Mouse (Mus musculus) gastrocnemius, adult 2 months (tissue): Measurements from ENCODE around the gene Chtop. TPM values are rescaled to one million over a fixed set of nuclear protein-coding genes. Genes with fewer than 3 reads are reported as not detected.

Experiments used
- DNase-seq: peaks from one replicate; pipeline ENCODE4 v3.0.0; 2022
- H3K27ac ChIP-seq: fragments of 200-600 bp; 2 replicates; pipeline ENCODE4 v1.8.1; 2022; ENCODE audit warnings: mild to moderate bottlenecking
- H3K4me3 ChIP-seq: fragments of 200-600 bp; 2 replicates; pipeline ENCODE4 v1.8.1; 2022; ENCODE audit warnings: mild to moderate bottlenecking, moderate library complexity
- CTCF ChIP-seq: fragments of 200-600 bp; IDR thresholded peaks from 2 replicates; pipeline ENCODE4 v1.8.1; 2022; ENCODE audit warnings: antibody characterized with exemption, mild to moderate bottlenecking, moderate library complexity
- intact Hi-C: fragments of 180-260 bp; cut with DNase I; formaldehyde crosslinking; loops from one replicate; pipeline ENCODE4 v1.15.1; 2025
- total RNA-seq, 2 experiments: library from RNA; stranded (reverse); gene quantifications; 2 replicates each; pipeline ENCODE4 v1.2.3; 2021

Gene Chtop
- total RNA-seq, 2 experiments from 2014 or later, result 104 to 111 TPM

DNA sequence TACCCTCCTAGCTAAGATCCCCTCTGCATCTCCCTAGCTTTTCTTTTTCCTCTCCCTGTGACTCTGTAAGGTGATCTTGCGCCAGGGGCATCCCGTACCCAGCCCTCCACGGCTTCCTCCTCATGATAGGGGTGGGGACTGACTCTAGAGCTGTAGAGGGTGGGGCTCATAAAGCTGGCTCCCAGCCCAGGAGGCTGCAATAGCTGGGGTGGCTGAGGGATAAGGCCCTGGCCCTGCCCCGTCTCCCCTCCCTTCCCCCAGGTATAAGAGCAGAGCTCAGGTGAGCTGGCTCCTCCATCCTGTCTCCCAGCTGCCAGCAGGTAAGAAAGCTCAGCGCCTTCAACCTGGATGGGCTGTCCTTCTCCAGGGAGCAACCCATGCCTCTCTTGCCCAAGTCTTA is 17.3 kb upstream of the Chtop start, which contains the start of gene S100a14:
Gene S100a14, plus strand, starts transcription at position 277 of the 400 bp plus-strand sequence.
- TF ChIP-seq CTCF, result no peak
- Histone ChIP-seq H3K27ac (peak within 1 kb of the TSS; percentile 66), H3K4me3 (no peak within 1 kb of the TSS)
- intact Hi-C loops, result loop anchor here (5.0 to 10.0 kb wide), 2 partner anchors 58 to 91 kb away; no protein-coding TSS in a partner anchor
- DNase-seq, result peak; percentile 56

DNA sequence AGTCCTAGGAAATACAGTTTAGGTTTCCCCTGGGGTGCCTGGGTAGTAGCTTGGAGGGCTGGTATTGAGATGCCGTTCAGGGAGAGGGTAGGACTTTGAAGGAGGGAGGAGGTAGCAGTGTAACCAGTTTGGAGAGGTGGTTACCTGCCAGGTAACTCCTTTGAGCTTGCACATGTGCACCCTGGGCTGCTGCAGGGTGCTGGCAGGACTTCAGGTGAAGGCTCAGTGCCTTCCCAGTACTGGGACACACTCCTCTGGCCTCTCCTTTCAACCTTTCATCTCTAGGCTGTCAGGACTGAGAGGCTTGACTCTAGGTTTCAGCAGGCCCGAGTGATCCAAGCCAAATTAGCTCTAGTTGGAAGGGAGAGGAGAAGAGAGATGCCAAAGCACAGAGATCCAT is 16.8 kb upstream of the Chtop start:
- TF ChIP-seq CTCF, result no peak
- H3K27ac ChIP-seq, result peak overlapping the region; percentile 66
- no peak for DNase-seq
- intact Hi-C loops, result loop anchor here (5.0 to 10.0 kb wide), 2 partner anchors 59 to 91 kb away; no protein-coding TSS in a partner anchor
- no peak overlapping the region for H3K4me3 ChIP-seq

DNA sequence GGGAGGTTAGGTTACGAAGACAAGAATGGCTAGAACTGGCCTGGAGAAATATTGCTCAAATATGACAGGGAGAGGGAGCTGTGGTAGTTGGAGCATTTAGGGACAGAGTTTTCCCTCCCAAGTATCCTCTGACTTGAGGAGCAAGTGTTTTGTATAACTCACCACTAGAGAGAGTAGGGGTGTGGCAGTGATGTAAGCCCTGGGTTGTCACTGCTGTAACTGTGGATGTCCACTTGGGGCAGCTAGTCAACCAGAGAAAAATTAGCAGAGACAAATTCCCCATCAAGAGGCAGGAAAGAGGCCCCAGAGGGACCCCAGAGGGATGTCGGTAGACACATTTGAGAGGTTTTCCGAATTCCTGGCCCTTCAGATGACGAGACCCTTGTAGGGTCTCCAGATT is 16.1 kb upstream of the Chtop start:
- peak; percentile 84 for TF ChIP-seq CTCF
- peak overlapping the region; percentile 66 for H3K27ac ChIP-seq
- no peak overlapping the region for H3K4me3 ChIP-seq
- intact Hi-C loops, result loop anchor here (5.0 to 10.0 kb wide), 2 partner anchors 59 to 92 kb away; no protein-coding TSS in a partner anchor
- DNase-seq, result peak; percentile 60

DNA sequence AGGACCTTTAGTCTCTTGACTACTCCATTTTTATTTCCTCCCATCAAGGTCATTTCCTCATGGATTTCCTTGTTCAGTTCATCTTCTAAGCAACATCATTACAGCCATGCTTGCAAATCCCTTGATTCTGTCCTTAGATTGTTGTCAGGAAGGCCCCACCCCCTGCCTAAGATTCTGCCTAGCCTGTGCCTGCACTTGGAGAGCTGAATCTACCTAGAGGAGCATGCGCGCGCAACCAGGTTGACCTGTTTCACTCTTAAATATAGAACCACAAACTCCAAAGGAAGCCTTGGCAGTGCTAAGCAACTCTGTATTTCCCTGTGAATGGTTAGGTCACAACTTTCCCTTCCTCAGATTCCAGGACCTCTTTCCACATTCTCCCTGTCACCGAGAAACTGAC is 8.4 kb upstream of the Chtop start:
- no peak overlapping the region; the same call in 1 of the 2 replicates for H3K27ac ChIP-seq
- intact Hi-C loops, result no loop called here

DNA sequence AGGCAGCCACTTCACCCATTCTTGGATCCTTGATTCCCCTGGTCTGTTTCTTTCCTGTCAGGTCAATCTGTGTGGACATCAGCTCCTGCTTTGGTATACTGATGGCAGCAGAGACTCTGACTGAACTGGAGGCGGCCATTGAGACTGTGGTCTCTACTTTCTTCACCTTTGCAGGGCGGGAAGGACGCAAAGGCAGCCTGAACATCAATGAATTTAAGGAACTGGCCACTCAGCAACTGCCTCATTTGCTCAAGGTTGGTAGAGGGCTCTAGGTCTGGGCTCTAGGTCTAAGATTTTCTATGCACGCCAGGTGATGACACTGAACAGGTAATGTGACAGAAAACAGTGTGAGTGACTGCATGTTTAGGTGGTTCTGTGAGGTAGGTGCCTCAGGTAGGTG is 6.5 kb upstream of the Chtop start:
- peak overlapping the region; percentile 74 for H3K4me3 ChIP-seq
- intact Hi-C loops, result no loop called here
- peak overlapping the region; percentile 91 for H3K27ac ChIP-seq
- DNase-seq, result no peak
- no peak for TF ChIP-seq CTCF

More for the DNA sequence above, 8.4 kb upstream of the Chtop start:
- no peak for TF ChIP-seq CTCF
- no peak overlapping the region for H3K4me3 ChIP-seq
- no peak for DNase-seq

DNA sequence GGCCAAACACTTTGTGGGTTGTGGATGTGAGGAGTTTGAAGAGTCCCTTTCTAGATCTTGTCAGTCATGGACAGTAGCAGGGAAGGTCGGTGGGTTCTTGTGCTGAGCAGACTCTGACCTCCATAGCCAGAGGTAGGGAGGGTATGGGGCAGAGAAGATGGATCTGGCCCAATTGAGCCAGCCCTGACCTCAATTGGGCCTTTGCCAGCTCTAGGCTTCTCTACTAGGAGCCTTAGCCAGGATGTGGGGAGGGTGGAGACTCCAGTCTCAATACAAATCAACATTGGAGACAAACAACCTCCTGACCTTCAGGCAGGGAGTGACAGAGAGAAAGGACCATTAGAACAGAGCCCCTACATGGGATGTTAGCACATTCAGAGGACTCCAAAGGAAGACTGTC is 5.9 kb upstream of the Chtop start:
- DNase-seq, result peak; percentile 72

DNA sequence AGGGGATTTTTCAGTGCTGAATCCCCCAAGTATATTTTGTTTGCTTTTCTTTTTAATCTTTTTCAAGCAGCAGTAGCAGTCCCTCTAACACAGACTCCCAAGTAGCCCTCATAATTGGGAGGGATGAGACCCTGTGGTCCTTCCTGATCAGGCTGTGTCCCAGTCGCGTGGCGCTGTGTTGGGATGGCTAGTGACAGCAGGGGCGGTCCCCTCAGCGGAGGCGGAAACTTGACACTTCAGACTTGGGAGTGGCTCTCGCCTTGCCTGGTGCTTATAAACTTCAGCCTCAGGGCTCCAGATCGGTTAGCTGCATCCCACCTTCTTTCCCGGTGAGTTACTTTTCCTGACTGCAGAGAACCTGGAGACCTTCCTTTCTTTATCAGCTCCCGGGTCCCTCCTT is 5.4 kb upstream of the Chtop start:
- peak; percentile 88 for DNase-seq
- Histone ChIP-seq H3K4me3 (peak overlapping the region; percentile 74), H3K27ac (peak overlapping the region; percentile 91)
- no peak for TF ChIP-seq CTCF
- intact Hi-C loops, result loop anchor here (5.0 kb wide), 1 partner anchor 103 kb away; no protein-coding TSS in a partner anchor

More for the DNA sequence above, 5.9 kb upstream of the Chtop start:
- TF ChIP-seq CTCF, result no peak
- H3K4me3 ChIP-seq, result peak overlapping the region; percentile 74
- intact Hi-C loops, result no loop called here
- H3K27ac ChIP-seq, result peak overlapping the region; percentile 91

DNA sequence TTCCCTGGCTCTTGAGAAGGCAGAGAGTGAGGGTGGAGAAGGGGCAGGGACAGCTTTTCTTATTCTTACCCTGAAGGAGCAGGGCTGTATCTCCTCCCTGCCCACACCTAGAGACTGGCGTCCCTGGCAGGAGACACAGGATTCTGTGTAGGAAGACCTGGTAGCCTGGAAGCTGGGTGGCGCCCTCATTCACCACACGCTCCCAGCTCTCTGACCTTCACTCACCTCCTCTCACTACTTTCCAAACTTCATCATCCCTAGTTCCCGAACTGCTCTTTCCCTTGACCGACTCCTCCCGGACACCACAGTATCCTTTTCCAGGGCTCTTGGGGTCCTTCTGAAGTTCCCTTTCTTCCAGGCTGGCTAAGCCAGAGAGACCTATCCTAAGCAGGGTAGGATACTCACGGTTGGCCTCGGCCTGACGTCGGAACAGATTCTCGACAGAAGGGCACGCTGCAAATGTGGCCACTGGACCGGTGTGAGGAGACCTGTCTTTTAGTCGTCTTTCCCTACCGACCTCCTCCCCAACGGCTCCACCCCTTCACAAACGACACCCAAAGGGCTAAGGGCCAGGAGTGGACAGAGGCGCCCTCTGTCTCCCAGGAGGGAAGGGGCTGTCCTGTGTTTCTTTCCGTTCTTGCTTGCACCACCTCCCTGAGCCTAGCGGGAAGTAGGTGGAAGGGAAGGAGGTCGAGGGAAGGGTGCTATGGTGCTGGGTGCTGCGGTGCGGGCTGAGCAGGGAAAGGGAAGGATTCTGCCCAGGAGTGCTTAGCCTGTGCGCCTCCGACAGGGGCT is 4.7 kb upstream of the Chtop start, which contains the start of the genes S100a1 and S100a13:
Gene S100a1, minus strand, starts transcription at position 597 of the 795 bp plus-strand sequence.
Gene S100a13, plus strand, starts transcription at position 640 of the 795 bp plus-strand sequence.
- H3K4me3 ChIP-seq, result peak within 1 kb of the TSS; percentile 74
- peak within 1 kb of the TSS; percentile 91 for H3K27ac ChIP-seq
- DNase-seq, result peak; percentile 87
- intact Hi-C loops, result loop anchor here (5.0 kb wide), 1 partner anchor 103 kb away; no protein-coding TSS in a partner anchor
- peak; percentile 47 for TF ChIP-seq CTCF

DNA sequence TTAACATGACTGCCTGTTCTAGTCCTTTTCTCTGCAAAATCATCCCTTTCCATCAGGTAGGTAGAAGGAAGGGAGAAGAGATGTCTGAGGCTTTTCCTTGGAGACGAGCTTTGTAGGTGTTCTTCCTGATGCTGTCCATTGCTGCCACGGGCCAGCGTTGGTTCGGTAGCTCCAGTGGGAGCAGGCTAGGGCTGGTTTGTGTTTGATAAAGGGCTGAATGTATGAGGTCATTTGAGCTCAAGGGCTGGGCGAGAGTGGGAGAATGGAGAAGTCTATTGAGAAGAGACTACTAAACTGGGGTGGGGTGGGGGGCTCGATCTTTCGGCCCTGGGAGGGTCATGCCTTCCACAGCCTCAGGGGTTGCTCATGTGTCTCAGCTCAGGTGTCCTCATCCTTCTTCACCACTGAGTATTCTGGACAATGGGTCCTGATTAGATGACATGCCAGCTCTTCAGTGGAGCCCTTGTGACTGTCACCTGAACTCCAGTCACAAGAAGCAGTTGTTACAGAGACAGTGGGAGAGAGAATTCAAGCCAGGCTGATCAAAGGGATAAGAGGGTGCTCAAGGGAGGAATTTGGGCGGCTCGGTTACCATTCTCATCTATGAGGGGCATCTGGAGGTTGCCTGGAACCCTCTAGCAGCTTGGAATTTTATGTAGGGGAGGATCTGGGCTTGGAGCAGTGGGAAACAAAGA is 3.8 kb upstream of the Chtop start:
- peak overlapping the region; percentile 74 for H3K4me3 ChIP-seq
- intact Hi-C loops, result loop anchor here (5.0 kb wide), 1 partner anchor 104 kb away; no protein-coding TSS in a partner anchor
- no peak for TF ChIP-seq CTCF
- peak overlapping the region; percentile 91 for H3K27ac ChIP-seq
- no peak for DNase-seq

DNA sequence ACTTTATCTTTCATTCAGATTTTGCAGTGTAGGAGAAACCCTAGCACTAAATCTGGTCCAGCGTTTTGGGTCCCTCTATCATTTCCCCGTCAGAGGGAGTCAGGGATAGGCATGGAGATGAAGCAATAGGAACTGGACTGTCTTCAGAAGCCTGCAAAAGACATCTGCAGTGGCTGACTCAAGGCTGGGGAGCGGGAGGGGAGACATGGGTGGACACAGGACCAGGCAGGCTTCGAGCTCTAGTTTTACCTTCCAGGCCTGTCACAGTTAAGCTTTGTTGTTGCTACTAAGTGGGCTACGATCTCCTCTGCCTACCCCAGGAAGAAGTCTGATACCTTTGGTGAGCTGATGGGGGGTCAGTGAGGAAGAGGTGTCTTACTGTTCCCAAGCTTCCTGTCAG is 3.0 kb upstream of the Chtop start:
- TF ChIP-seq CTCF, result no peak
- intact Hi-C loops, result loop anchor here (5.0 kb wide), 1 partner anchor 105 kb away; no protein-coding TSS in a partner anchor
- no peak for DNase-seq
- peak overlapping the region; percentile 74; the same call in 1 of the 2 replicates for H3K4me3 ChIP-seq
- peak overlapping the region; percentile 91 for H3K27ac ChIP-seq

DNA sequence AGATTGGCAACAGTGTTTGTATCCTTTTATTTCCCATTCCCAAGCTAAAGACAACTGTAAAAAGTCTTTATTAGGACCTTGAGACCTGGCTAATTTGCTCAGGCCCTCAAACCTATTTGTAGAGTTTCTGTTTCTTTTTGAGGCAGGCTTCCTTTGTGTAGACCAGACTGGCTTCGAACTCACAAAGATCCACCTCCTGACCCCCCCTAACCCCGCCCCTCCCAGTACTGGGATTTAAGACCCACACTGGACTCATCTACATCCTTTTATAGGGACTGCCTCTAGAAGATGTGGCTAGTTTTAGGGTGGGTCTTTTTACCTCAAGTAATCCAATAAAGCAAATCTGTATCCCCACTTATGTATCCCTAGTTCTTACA is 437 bp upstream of the Chtop start:
- peak overlapping the region; percentile 87 for H3K4me3 ChIP-seq
- intact Hi-C loops, result loop anchor here (2.0 to 5.0 kb wide), 2 partner anchors 19 to 108 kb away; partner anchors contain the start of gene Snapin

DNA sequence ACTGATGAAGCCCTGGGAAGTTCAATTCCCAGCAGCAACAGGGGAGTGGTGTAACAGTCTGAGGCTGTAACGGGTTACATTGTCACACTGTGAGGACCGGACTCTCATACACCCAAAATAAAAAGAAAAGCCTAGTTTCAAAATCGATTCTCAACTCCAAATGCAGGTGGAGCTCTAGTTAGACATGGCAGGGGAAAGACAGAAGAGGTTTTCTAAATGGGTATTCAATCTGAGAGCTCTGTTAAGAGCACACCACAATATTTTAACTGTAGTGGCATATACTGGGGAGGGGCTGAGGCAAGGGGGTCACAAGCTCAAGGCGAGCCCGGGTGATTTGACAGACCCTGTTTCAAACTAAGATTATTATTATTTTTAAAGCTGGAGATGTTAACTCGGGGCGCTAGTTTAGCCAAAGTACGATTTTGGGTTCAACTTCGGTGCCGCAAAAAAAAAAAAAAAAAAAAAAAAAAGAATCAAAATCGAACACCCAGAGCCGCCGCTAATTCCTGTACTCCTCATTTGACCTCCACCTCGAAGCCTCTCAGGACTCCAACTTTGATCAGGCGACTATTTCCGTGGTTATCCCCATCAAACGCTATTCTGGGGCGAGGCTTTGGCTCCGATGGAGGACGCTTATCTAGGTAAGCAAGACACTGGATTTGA is 880 bp downstream of the Chtop start:
- no peak for TF ChIP-seq CTCF
- Histone ChIP-seq H3K4me3 (peak overlapping the region; percentile 87), H3K27ac (peak overlapping the region; percentile 100)
- intact Hi-C loops, result loop anchor here (2.0 kb wide), 1 partner anchor 18 kb away; the partner anchor contains the start of gene Snapin
- DNase-seq, result no peak

More for the DNA sequence above, 437 bp upstream of the Chtop start:
- no peak for DNase-seq
- TF ChIP-seq CTCF, result no peak
- H3K27ac ChIP-seq, result peak overlapping the region; percentile 100
